Mouse (Mus musculus): ENCODE measurements at regions not wholly inside any gene's neighbourhood (a gene's known extent, or its start where the extent isn't known, plus 50 kb on each side); places are given as distances from the start of the nearest gene placed in this dataset.

- ATAC-seq (ENCODE audit: low FRiP score, low TSS enrichment): no peak
- 62% methylated on average over 6 of the region's 6 CpGs for WGBS
- no peak overlapping the region for H3K4me2 ChIP-seq (replicated peaks; ENCODE audit: low read depth, low read length)
- H3K27ac ChIP-seq (ENCODE audit: low read length): no peak overlapping the region
- no peak overlapping the region for H3K4me3 ChIP-seq (ENCODE audit: low read length)
- no peak overlapping the region for H3K9ac ChIP-seq (replicated peaks; ENCODE audit: low read length)
- no peaks in the 10 kb centered on the region for H3K9me3 ChIP-seq (ENCODE audit: low read length)
- no peaks in the 10 kb centered on the region for H3K36me3 ChIP-seq (ENCODE audit: insufficient read depth, low read length)
- H3K27me3 ChIP-seq (ENCODE audit: insufficient read depth, low read length): no peaks in the 10 kb centered on the region
- no peaks in the 10 kb centered on the region for H3K4me1 ChIP-seq (ENCODE audit: insufficient read depth, low read length)
Measured at GRCm38 (mm10) chr4:125257916-125258315, 130.3 kb upstream of the Zc3h12a start.

GRCm38 (mm10) chr4:125253161-125253560 is 125.5 kb upstream of the Zc3h12a start:
- no peaks in the 10 kb centered on the region for H3K9me3 ChIP-seq (ENCODE audit: low read length)
- no peaks in the 10 kb centered on the region for H3K4me1 ChIP-seq (ENCODE audit: insufficient read depth, low read length)
- no peak overlapping the region for H3K4me2 ChIP-seq (replicated peaks; ENCODE audit: low read depth, low read length)
- no peak for ATAC-seq (ENCODE audit: low FRiP score, low TSS enrichment)
- no peak overlapping the region for H3K9ac ChIP-seq (replicated peaks; ENCODE audit: low read length)
- WGBS: 83% methylated on average over 3 of the region's 3 CpGs
- no peaks in the 10 kb centered on the region for H3K36me3 ChIP-seq (ENCODE audit: insufficient read depth, low read length)
- no peaks in the 10 kb centered on the region for H3K27me3 ChIP-seq (ENCODE audit: insufficient read depth, low read length)
- H3K4me3 ChIP-seq (ENCODE audit: low read length): no peak overlapping the region
- H3K27ac ChIP-seq (ENCODE audit: low read length): no peak overlapping the region

DNA sequence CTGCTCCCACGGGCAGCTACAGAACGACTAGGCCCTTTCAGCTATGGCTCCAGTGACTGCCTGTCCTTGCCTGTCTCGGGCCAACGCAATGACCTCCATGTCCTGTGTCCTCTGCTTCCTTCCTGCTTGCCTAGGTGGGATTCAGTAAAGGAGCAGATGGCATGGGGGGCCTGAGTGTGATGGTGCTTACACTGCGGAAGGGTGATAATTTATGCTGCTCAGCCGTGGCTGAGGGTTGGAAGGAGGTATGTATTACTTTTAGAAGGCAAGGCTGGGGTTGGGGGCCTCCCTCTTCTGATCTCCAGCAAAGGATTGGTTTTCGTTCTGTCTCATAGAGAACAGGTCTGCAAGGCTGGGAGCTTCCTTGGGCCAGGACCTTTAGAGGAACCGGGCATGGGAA is 124.6 kb upstream of the Zc3h12a start:
- no peak overlapping the region for H3K4me3 ChIP-seq (ENCODE audit: low read length)
- no peaks in the 10 kb centered on the region for H3K9me3 ChIP-seq (ENCODE audit: low read length)
- no peak for ATAC-seq (ENCODE audit: low FRiP score, low TSS enrichment)
- 39% methylated on average over 8 of the region's 8 CpGs for WGBS
- no peaks in the 10 kb centered on the region for H3K4me1 ChIP-seq (ENCODE audit: insufficient read depth, low read length)
- H3K4me2 ChIP-seq (replicated peaks; ENCODE audit: low read depth, low read length): no peak overlapping the region
- no peaks in the 10 kb centered on the region for H3K36me3 ChIP-seq (ENCODE audit: insufficient read depth, low read length)
- H3K27ac ChIP-seq (ENCODE audit: low read length): no peak overlapping the region
- H3K27me3 ChIP-seq (ENCODE audit: insufficient read depth, low read length): no peaks in the 10 kb centered on the region
- H3K9ac ChIP-seq (replicated peaks; ENCODE audit: low read length): no peak overlapping the region

DNA sequence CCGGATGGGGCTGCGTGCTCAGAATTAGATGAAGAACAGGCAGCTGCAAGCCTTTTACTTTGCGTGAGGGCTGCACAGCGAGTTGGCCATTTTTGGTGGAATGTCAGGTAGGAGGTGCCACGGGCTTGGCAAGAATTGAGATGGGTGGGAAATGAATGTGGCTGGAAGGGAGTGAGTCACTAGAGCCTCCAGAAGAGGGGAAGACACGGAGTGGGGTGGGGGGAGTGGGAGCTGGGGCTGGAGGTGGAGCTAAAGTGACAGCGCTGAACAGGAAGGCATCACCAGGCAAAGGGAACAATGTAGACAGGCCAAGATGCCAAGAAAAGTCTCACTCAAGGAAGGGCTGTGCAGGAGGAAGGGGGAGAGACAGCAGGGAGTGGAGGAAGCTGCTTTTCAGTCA is 121.4 kb upstream of the Zc3h12a start:
- WGBS: 68% methylated on average over 7 of the region's 7 CpGs
- no peaks in the 10 kb centered on the region for H3K27me3 ChIP-seq (ENCODE audit: insufficient read depth, low read length)
- no peaks in the 10 kb centered on the region for H3K36me3 ChIP-seq (ENCODE audit: insufficient read depth, low read length)
- H3K4me3 ChIP-seq (ENCODE audit: low read length): no peak overlapping the region
- ATAC-seq (ENCODE audit: low FRiP score, low TSS enrichment): no peak
- H3K9me3 ChIP-seq (ENCODE audit: low read length): no peaks in the 10 kb centered on the region
- H3K27ac ChIP-seq (ENCODE audit: low read length): no peak overlapping the region
- no peaks in the 10 kb centered on the region for H3K4me1 ChIP-seq (ENCODE audit: insufficient read depth, low read length)
- no peak overlapping the region for H3K9ac ChIP-seq (replicated peaks; ENCODE audit: low read length)
- no peak overlapping the region for H3K4me2 ChIP-seq (replicated peaks; ENCODE audit: low read depth, low read length)

DNA sequence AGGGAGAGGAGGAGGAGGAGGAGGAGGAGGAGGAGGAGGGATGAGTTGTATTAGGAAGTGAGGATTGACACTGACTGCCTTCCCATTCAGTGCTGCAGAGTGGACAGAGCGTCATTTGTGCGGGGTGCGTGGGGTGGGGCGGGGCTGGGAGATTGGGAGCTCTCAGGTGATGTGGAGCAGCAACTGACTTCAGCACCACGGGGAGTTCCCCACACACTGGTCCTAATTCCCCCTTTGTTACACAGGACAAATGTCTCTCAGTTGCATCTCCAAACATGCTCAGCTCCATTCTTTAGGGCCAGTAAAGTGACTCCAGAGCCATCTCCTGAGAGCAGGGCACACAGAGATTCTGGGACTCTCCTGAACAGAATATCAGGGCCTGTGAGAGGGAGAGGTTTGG is 118.5 kb upstream of the Zc3h12a start:
- 5% methylated on average over 5 of the region's 5 CpGs for WGBS
- H3K9me3 ChIP-seq (ENCODE audit: low read length): no peaks in the 10 kb centered on the region
- H3K4me1 ChIP-seq (ENCODE audit: insufficient read depth, low read length): no peaks in the 10 kb centered on the region
- H3K4me2 ChIP-seq (replicated peaks; ENCODE audit: low read depth, low read length): no peak overlapping the region
- H3K9ac ChIP-seq (replicated peaks; ENCODE audit: low read length): no peak overlapping the region
- no peak for ATAC-seq (ENCODE audit: low FRiP score, low TSS enrichment)
- H3K4me3 ChIP-seq (ENCODE audit: low read length): no peak overlapping the region
- H3K36me3 ChIP-seq (ENCODE audit: insufficient read depth, low read length): no peaks in the 10 kb centered on the region
- no peaks in the 10 kb centered on the region for H3K27me3 ChIP-seq (ENCODE audit: insufficient read depth, low read length)
- H3K27ac ChIP-seq (ENCODE audit: low read length): no peak overlapping the region

GRCm38 (mm10) chr4:125242512-125242911 is 114.9 kb upstream of the Zc3h12a start:
- no peak overlapping the region for H3K4me2 ChIP-seq (replicated peaks; ENCODE audit: low read depth, low read length)
- ATAC-seq (ENCODE audit: low FRiP score, low TSS enrichment): no peak
- H3K27me3 ChIP-seq (ENCODE audit: insufficient read depth, low read length): no peaks in the 10 kb centered on the region
- no peaks in the 10 kb centered on the region for H3K9me3 ChIP-seq (ENCODE audit: low read length)
- H3K4me3 ChIP-seq (ENCODE audit: low read length): no peak overlapping the region
- no peaks in the 10 kb centered on the region for H3K36me3 ChIP-seq (ENCODE audit: insufficient read depth, low read length)
- H3K27ac ChIP-seq (ENCODE audit: low read length): no peak overlapping the region
- WGBS: 57% methylated on average over 1 of the region's 1 CpGs
- H3K4me1 ChIP-seq (ENCODE audit: insufficient read depth, low read length): no peaks in the 10 kb centered on the region
- no peak overlapping the region for H3K9ac ChIP-seq (replicated peaks; ENCODE audit: low read length)

- no peaks in the 10 kb centered on the region for H3K4me1 ChIP-seq (ENCODE audit: insufficient read depth, low read length)
- no peaks in the 10 kb centered on the region for H3K9me3 ChIP-seq (ENCODE audit: low read length)
- H3K9ac ChIP-seq (replicated peaks; ENCODE audit: low read length): no peak overlapping the region
- no peak overlapping the region for H3K4me3 ChIP-seq (ENCODE audit: low read length)
- H3K36me3 ChIP-seq (ENCODE audit: insufficient read depth, low read length): no peaks in the 10 kb centered on the region
- no peak overlapping the region for H3K27ac ChIP-seq (ENCODE audit: low read length)
- H3K4me2 ChIP-seq (replicated peaks; ENCODE audit: low read depth, low read length): no peak overlapping the region
- no peak for ATAC-seq (ENCODE audit: low FRiP score, low TSS enrichment)
- H3K27me3 ChIP-seq (ENCODE audit: insufficient read depth, low read length): no peaks in the 10 kb centered on the region
- WGBS: 28% methylated on average over 7 of the region's 7 CpGs
Measured at GRCm38 (mm10) chr4:125241577-125242262, 114.1 kb upstream of the Zc3h12a start.

GRCm38 (mm10) chr4:125231711-125232260 is 104.1 kb upstream of the Zc3h12a start:
- H3K27ac ChIP-seq (ENCODE audit: low read length): no peak overlapping the region
- no peaks in the 10 kb centered on the region for H3K4me1 ChIP-seq (ENCODE audit: insufficient read depth, low read length)
- no peaks in the 10 kb centered on the region for H3K36me3 ChIP-seq (ENCODE audit: insufficient read depth, low read length)
- ATAC-seq (ENCODE audit: low FRiP score, low TSS enrichment): no peak
- WGBS: 34% methylated on average over 12 of the region's 12 CpGs
- no peak overlapping the region for H3K4me3 ChIP-seq (ENCODE audit: low read length)
- no peaks in the 10 kb centered on the region for H3K9me3 ChIP-seq (ENCODE audit: low read length)
- no peak overlapping the region for H3K4me2 ChIP-seq (replicated peaks; ENCODE audit: low read depth, low read length)
- no peak overlapping the region for H3K9ac ChIP-seq (replicated peaks; ENCODE audit: low read length)
- peaks cover 6% of the 10 kb centered on the region; the same call in 1 of the 2 replicates for H3K27me3 ChIP-seq (ENCODE audit: insufficient read depth, low read length)

- Histone ChIP-seq H3K9me3 (ENCODE audit: low read length) (no peaks in the 10 kb centered on the region), H3K27me3 (ENCODE audit: insufficient read depth, low read length) (peaks cover 6% of the 10 kb centered on the region; the same call in 1 of the 2 replicates), H3K4me1 (ENCODE audit: insufficient read depth, low read length) (no peaks in the 10 kb centered on the region), H3K27ac (ENCODE audit: low read length) (no peak overlapping the region), H3K36me3 (ENCODE audit: insufficient read depth, low read length) (no peaks in the 10 kb centered on the region), H3K9ac (replicated peaks; ENCODE audit: low read length) (no peak overlapping the region), H3K4me2 (replicated peaks; ENCODE audit: low read depth, low read length) (no peak overlapping the region), H3K4me3 (ENCODE audit: low read length) (no peak overlapping the region)
- 92% methylated on average over 6 of the region's 6 CpGs for WGBS
- ATAC-seq (ENCODE audit: low FRiP score, low TSS enrichment): no peak
Measured at GRCm38 (mm10) chr4:125227194-125227593, 99.6 kb upstream of the Zc3h12a start.

DNA sequence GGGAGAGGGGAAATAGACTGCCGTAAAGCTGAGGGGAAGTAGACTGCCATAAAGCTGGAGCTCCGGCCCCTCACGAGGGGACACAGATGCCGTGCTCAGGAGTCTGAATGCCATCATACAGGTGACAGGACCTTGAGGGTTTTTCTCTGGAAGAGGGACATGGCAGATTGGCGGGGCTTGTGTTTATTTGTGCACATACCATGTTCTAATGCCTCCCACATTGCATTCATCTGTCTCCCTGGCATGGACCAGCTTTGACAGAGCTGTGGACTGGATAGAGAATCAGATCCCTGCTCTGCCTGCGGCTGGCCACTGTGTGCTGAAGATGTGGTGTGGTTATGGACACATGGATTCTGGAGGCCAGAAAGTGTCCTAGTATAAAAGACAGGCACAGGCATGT is 95.3 kb upstream of the Zc3h12a start:
- Histone ChIP-seq H3K4me2 (replicated peaks; ENCODE audit: low read depth, low read length) (no peak overlapping the region), H3K9ac (replicated peaks; ENCODE audit: low read length) (no peak overlapping the region)
- 28% methylated on average over 6 of the region's 6 CpGs for WGBS

More for the DNA sequence above, 95.3 kb upstream of the Zc3h12a start:
- no peak for ATAC-seq (ENCODE audit: low FRiP score, low TSS enrichment)
- H3K4me1 ChIP-seq (ENCODE audit: insufficient read depth, low read length): no peaks in the 10 kb centered on the region
- no peaks in the 10 kb centered on the region for H3K9me3 ChIP-seq (ENCODE audit: low read length)
- no peaks in the 10 kb centered on the region for H3K36me3 ChIP-seq (ENCODE audit: insufficient read depth, low read length)
- H3K27me3 ChIP-seq (ENCODE audit: insufficient read depth, low read length): 0 out of 2 replicates have a peak, but pooled peaks cover 6% of the 10 kb centered on the region
- no peak overlapping the region for H3K4me3 ChIP-seq (ENCODE audit: low read length)
- H3K27ac ChIP-seq (ENCODE audit: low read length): no peak overlapping the region

Data from kidney, embryonic 16.5 days (tissue).